Mouse (Mus musculus): ENCODE results near the gene Olfr420. TPM values are rescaled to one million over a fixed set of nuclear protein-coding genes. Genes with fewer than 3 reads are reported as not detected.

The Olfr420 gene
- not detected in 2 replicates for polyA plus RNA-seq (2014; fragmentation: Nextera tagmentation; extraction: Ambion mirVana)

DNA sequence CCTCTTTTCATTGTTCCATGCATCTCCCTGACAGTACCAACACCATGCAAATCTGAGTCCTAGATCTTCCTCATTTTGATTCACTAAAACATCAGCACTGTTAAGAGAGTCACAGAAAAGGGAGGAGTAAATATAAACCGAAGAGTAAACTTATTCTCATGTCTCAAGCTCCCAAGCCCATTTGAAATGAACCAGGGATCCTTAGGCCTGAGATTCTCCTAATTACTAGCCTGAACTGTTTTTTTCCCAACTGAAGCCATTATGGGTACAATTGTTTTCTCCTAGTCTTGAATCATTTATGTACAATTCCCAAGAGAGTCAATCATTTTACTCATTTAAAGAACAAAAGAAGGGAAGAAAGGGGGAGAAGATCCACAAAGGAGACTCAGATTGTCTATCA is at the start of gene Olfr420:
Olfr420 (plus strand) TSS at position 301 of the 400 bp plus-strand sequence.
- no peaks in the 10 kb centered on the region for H3K27me3 ChIP-seq (ENCODE audit: control insufficient read depth, insufficient read depth, low read length)
- no peaks in the 10 kb centered on the region for H3K9me3 ChIP-seq (ENCODE audit: control insufficient read depth, low read length)
- H3K4me1 ChIP-seq (ENCODE audit: control insufficient read depth, insufficient read depth, low read length) = no peaks in the 10 kb centered on the region
- no peaks in the 10 kb centered on the region for H3K36me3 ChIP-seq (ENCODE audit: control insufficient read depth, insufficient read depth, low read length)
- no peak within 1 kb of the TSS for H3K4me2 ChIP-seq (replicated peaks; ENCODE audit: low read depth, low read length)
- H3K27ac ChIP-seq (ENCODE audit: low read depth, low read length) = no peak within 1 kb of the TSS
- no peak for ATAC-seq (ENCODE audit: low FRiP score, low TSS enrichment)
- WGBS = 86% methylated on average over 1 of the region's 1 CpGs
- no peak within 1 kb of the TSS for H3K9ac ChIP-seq (ENCODE audit: low read depth, low read length)
- no peak within 1 kb of the TSS for H3K4me3 ChIP-seq (ENCODE audit: low read length)

DNA sequence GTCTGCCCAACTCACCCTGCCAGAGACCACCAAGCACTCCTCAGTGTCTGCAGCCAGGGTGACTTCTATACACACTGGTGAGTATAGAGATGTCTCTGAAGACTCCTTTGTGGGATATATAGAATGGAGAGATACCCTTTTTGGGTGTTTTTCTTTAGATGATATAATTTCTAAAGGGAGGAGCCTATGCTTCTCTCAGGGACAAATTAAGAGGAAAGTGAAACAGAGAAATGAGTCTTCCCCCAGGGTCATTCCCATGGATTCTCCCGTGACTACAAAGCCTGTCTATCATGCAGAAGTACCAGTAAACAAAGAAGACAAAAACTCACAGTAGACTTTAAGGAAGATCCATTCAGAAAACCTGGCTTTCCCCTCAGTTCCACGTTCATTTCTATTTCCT is 34.4 kb upstream of the Olfr420 start, which contains the start of gene Olfr231:
Olfr231 (minus strand) TSS at position 101 of the 400 bp plus-strand sequence.
- Histone ChIP-seq H3K36me3 (ENCODE audit: control insufficient read depth, insufficient read depth, low read length) (no peaks in the 10 kb centered on the region), H3K9ac (ENCODE audit: low read depth, low read length) (no peak within 1 kb of the TSS)
- ATAC-seq (ENCODE audit: low FRiP score, low TSS enrichment) = no peak

DNA sequence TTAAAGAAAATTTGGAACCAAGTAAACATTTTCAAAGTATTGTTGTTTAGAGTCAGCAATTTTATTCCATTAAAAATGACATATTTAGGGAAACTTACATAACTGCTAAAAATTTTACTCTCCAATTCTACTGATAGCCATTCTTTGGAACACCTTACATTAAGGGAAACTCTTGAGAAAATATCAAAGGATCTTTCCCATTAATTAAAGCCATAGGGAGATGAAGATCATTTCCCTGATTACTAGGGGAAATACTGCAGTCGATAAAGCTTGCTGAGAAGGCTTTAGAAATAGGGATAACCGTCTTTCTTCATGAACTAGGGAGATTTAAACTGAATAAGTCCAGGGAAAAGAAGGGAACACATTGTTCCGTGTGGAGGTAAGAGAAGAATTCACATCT is 24.2 kb upstream of the Olfr420 start, which contains the start of gene Olfr424:
Olfr424 (plus strand) TSS at position 301 of the 400 bp plus-strand sequence.
- Histone ChIP-seq H3K9me3 (ENCODE audit: control insufficient read depth, low read length) (no peaks in the 10 kb centered on the region), H3K9ac (ENCODE audit: low read depth, low read length) (no peak within 1 kb of the TSS), H3K4me2 (replicated peaks; ENCODE audit: low read depth, low read length) (no peak within 1 kb of the TSS), H3K27me3 (ENCODE audit: control insufficient read depth, insufficient read depth, low read length) (no peaks in the 10 kb centered on the region), H3K27ac (ENCODE audit: low read depth, low read length) (no peak within 1 kb of the TSS), H3K36me3 (ENCODE audit: control insufficient read depth, insufficient read depth, low read length) (no peaks in the 10 kb centered on the region), H3K4me1 (ENCODE audit: control insufficient read depth, insufficient read depth, low read length) (no peaks in the 10 kb centered on the region), H3K4me3 (ENCODE audit: low read length) (no peak within 1 kb of the TSS)
- no peak for ATAC-seq (ENCODE audit: low FRiP score, low TSS enrichment)
- WGBS = 81% methylated on average over 3 of the region's 3 CpGs

More for the DNA sequence above, 34.4 kb upstream of the Olfr420 start, which contains the start of gene Olfr231:
- H3K4me2 ChIP-seq (replicated peaks; ENCODE audit: low read depth, low read length) = no peak within 1 kb of the TSS
- no peaks in the 10 kb centered on the region for H3K4me1 ChIP-seq (ENCODE audit: control insufficient read depth, insufficient read depth, low read length)
- H3K9me3 ChIP-seq (ENCODE audit: control insufficient read depth, low read length) = no peaks in the 10 kb centered on the region
- WGBS = 65% methylated on average over 2 of the region's 2 CpGs
- no peak within 1 kb of the TSS for H3K4me3 ChIP-seq (ENCODE audit: low read length)
- no peaks in the 10 kb centered on the region for H3K27me3 ChIP-seq (ENCODE audit: control insufficient read depth, insufficient read depth, low read length)
- H3K27ac ChIP-seq (ENCODE audit: low read depth, low read length) = no peak within 1 kb of the TSS

DNA sequence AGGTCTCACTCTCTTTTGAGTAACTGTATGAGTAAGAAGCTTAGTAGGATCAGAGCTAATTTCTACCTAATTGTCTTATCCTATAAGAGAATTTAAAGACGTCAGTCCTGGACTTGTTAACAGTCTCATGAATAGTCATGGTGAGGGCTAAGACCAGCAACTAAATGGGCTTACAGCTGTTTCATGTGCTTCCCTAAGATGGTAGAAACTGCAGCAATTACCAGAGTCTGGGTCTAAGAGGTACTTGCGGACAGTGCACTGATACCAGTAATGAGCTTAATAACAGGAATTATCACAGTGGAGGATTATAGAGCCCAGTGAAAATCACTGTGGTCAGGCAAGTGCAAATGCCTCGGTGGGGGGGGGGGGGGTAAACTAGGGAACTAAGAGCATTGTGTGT is 23.4 kb upstream of the Olfr420 start:
- Histone ChIP-seq H3K27ac (ENCODE audit: low read depth, low read length) (no peak overlapping the region), H3K4me1 (ENCODE audit: control insufficient read depth, insufficient read depth, low read length) (no peaks in the 10 kb centered on the region), H3K36me3 (ENCODE audit: control insufficient read depth, insufficient read depth, low read length) (no peaks in the 10 kb centered on the region), H3K4me3 (ENCODE audit: low read length) (no peak overlapping the region), H3K9me3 (ENCODE audit: control insufficient read depth, low read length) (no peaks in the 10 kb centered on the region), H3K9ac (ENCODE audit: low read depth, low read length) (no peak overlapping the region), H3K27me3 (ENCODE audit: control insufficient read depth, insufficient read depth, low read length) (no peaks in the 10 kb centered on the region), H3K4me2 (replicated peaks; ENCODE audit: low read depth, low read length) (no peak overlapping the region)
- no peak for ATAC-seq (ENCODE audit: low FRiP score, low TSS enrichment)
- 84% methylated on average over 3 of the region's 3 CpGs for WGBS

DNA sequence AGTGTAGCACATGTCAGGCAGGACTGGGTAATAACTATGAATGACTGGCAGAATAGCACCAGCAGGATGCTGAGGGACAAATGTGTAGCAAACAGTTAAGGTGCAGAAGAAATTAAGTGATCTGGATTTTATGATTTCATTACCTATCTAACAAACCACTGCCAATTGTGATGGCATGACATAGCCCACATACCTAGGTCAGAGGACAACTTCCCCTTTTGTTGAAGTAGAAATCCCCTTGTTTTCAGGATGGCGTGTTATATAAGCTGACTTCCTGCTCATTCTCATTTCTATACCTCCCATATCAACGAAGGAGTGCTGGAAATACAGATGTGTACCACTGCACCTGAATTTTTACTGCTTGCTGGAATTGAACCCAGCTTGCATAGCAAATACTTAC is 14.0 kb upstream of the Olfr420 start:
- H3K9ac ChIP-seq (ENCODE audit: low read depth, low read length) = no peak overlapping the region
- H3K27ac ChIP-seq (ENCODE audit: low read depth, low read length) = no peak overlapping the region
- H3K4me2 ChIP-seq (replicated peaks; ENCODE audit: low read depth, low read length) = no peak overlapping the region
- H3K4me1 ChIP-seq (ENCODE audit: control insufficient read depth, insufficient read depth, low read length) = no peaks in the 10 kb centered on the region
- H3K27me3 ChIP-seq (ENCODE audit: control insufficient read depth, insufficient read depth, low read length) = no peaks in the 10 kb centered on the region
- no peaks in the 10 kb centered on the region for H3K9me3 ChIP-seq (ENCODE audit: control insufficient read depth, low read length)
- H3K4me3 ChIP-seq (ENCODE audit: low read length) = no peak overlapping the region
- no peaks in the 10 kb centered on the region for H3K36me3 ChIP-seq (ENCODE audit: control insufficient read depth, insufficient read depth, low read length)
- no peak for ATAC-seq (ENCODE audit: low FRiP score, low TSS enrichment)
- 78% methylated on average over 2 of the region's 2 CpGs for WGBS

DNA sequence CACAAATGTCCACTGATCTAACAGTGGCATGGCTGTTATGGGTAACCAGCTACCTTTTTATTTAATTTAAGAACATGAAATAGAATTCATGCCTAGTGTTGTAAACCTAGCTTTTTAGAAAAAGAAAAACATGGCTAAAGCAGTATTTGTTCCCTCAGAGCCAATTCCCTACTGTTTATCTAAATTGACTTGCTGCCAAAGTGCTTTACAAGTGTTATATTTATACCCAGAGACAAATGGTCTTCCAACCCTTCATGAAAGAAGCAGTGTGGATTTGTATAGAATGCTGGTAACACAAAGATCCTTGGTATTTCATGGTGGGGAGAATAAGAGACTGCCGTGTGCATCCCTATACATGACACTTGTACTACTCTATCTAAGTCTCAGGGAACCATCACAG is 8.7 kb upstream of the Olfr420 start:
- Histone ChIP-seq H3K4me2 (replicated peaks; ENCODE audit: low read depth, low read length) (no peak overlapping the region), H3K36me3 (ENCODE audit: control insufficient read depth, insufficient read depth, low read length) (no peaks in the 10 kb centered on the region), H3K4me3 (ENCODE audit: low read length) (no peak overlapping the region), H3K27ac (ENCODE audit: low read depth, low read length) (no peak overlapping the region), H3K9ac (ENCODE audit: low read depth, low read length) (no peak overlapping the region), H3K9me3 (ENCODE audit: control insufficient read depth, low read length) (no peaks in the 10 kb centered on the region), H3K4me1 (ENCODE audit: control insufficient read depth, insufficient read depth, low read length) (no peaks in the 10 kb centered on the region), H3K27me3 (ENCODE audit: control insufficient read depth, insufficient read depth, low read length) (no peaks in the 10 kb centered on the region)
- 95% methylated on average over 1 of the region's 1 CpGs for WGBS
- ATAC-seq (ENCODE audit: low FRiP score, low TSS enrichment) = no peak

DNA sequence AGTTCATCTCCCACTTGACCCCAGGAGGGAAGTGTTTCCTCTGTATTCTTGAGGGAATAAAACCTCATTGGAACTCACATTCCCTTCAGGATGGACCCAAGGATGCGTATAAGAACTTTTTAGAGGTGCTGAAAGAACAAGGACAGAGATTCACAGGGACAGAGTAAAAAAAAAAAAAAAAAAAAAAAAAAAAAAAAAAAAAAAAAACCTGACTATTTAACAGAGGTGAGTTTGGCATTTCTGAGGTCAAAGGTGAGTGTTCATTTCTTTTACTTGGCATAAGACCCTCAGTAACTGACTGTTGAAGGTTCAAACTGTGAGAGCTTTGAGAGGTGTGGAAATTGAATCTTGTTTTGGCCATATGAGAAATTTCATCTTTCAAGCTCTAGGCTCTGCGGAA is 6.1 kb upstream of the Olfr420 start:
- H3K4me3 ChIP-seq (ENCODE audit: low read length) = no peak overlapping the region
- 84% methylated on average over 2 of the region's 2 CpGs for WGBS
- no peaks in the 10 kb centered on the region for H3K36me3 ChIP-seq (ENCODE audit: control insufficient read depth, insufficient read depth, low read length)
- H3K9ac ChIP-seq (ENCODE audit: low read depth, low read length) = no peak overlapping the region
- no peak for ATAC-seq (ENCODE audit: low FRiP score, low TSS enrichment)
- no peaks in the 10 kb centered on the region for H3K4me1 ChIP-seq (ENCODE audit: control insufficient read depth, insufficient read depth, low read length)
- no peaks in the 10 kb centered on the region for H3K9me3 ChIP-seq (ENCODE audit: control insufficient read depth, low read length)
- H3K27ac ChIP-seq (ENCODE audit: low read depth, low read length) = no peak overlapping the region
- H3K4me2 ChIP-seq (replicated peaks; ENCODE audit: low read depth, low read length) = no peak overlapping the region
- no peaks in the 10 kb centered on the region for H3K27me3 ChIP-seq (ENCODE audit: control insufficient read depth, insufficient read depth, low read length)

DNA sequence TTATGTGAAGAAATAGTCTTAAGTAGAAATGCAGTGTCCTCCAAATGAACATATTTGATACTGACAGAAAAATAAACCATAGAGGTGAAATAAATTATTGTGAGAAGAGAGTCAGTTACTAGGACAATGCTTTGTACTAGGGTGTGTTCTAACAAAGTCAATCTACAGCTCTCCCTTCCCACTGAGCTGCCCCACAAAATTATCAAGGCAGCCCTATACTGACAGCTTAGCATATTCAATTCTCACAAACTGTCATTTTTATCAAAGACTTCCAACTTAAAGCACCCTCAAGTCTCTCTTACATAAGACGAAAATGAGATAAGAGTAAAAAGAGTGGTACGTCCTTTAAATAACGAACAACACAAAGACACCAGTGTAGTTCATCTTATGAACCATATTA is 2.2 kb downstream of the Olfr420 start:
- Histone ChIP-seq H3K27ac (ENCODE audit: low read depth, low read length) (no peak overlapping the region), H3K4me2 (replicated peaks; ENCODE audit: low read depth, low read length) (no peak overlapping the region), H3K27me3 (ENCODE audit: control insufficient read depth, insufficient read depth, low read length) (no peaks in the 10 kb centered on the region), H3K36me3 (ENCODE audit: control insufficient read depth, insufficient read depth, low read length) (no peaks in the 10 kb centered on the region), H3K9ac (ENCODE audit: low read depth, low read length) (no peak overlapping the region), H3K9me3 (ENCODE audit: control insufficient read depth, low read length) (no peaks in the 10 kb centered on the region), H3K4me1 (ENCODE audit: control insufficient read depth, insufficient read depth, low read length) (no peaks in the 10 kb centered on the region), H3K4me3 (ENCODE audit: low read length) (no peak overlapping the region)
- no peak for ATAC-seq (ENCODE audit: low FRiP score, low TSS enrichment)
- WGBS = 91% methylated on average over 3 of the region's 3 CpGs

DNA sequence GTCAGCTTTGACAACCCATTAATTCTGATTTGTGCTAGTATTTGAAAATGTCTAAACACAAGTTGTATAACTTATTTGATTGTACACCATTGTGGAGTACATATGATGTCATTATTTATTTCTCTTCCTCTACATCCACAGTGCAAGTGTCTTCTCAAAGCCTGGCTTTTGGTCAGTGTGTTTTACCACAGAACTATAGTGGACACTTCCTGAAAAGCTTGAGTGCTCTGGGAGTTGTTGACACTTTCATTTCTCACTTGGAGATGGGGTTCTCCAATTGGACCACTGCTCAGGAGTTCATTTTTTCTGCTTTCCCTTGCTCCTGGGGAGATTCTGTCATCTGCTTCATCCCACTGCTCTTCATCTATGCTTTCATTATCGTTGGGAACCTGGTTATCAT is 3.1 kb downstream of the Olfr420 start:
- no peaks in the 10 kb centered on the region for H3K27me3 ChIP-seq (ENCODE audit: control insufficient read depth, insufficient read depth, low read length)
- no peak overlapping the region for H3K4me3 ChIP-seq (ENCODE audit: low read length)
- H3K36me3 ChIP-seq (ENCODE audit: control insufficient read depth, insufficient read depth, low read length) = no peaks in the 10 kb centered on the region
- no peaks in the 10 kb centered on the region for H3K4me1 ChIP-seq (ENCODE audit: control insufficient read depth, insufficient read depth, low read length)
- no peak overlapping the region for H3K4me2 ChIP-seq (replicated peaks; ENCODE audit: low read depth, low read length)
- no peaks in the 10 kb centered on the region for H3K9me3 ChIP-seq (ENCODE audit: control insufficient read depth, low read length)
- H3K9ac ChIP-seq (ENCODE audit: low read depth, low read length) = no peak overlapping the region
- ATAC-seq (ENCODE audit: low FRiP score, low TSS enrichment) = no peak
- 91% methylated on average over 1 of the region's 1 CpGs for WGBS
- H3K27ac ChIP-seq (ENCODE audit: low read depth, low read length) = no peak overlapping the region
